Mouse (Mus musculus) heart, postnatal 0 days (tissue): ENCODE results near the gene Impg2. TPM values are rescaled to one million over a fixed set of nuclear protein-coding genes. Genes with fewer than 3 reads are reported as not detected.

Source experiments
- ATAC-seq: fragments of 200-750 bp; cut with Nextera tagmentation; 2 replicates; pipeline ENCODE4 v1.8.0; 2017; ENCODE audit warnings: low read depth, moderate number of reproducible peaks, moderate library complexity; ENCODE audit not compliant: insufficient read depth
- DNase-seq: peaks from one replicate; pipeline ENCODE4 v3.0.0-alpha.2; 2016; ENCODE audit warnings: low spot score
- H3K27ac ChIP-seq: fragments of 300-500 bp; sonication (generic); 2 replicates; pipeline ENCODE4 v1.5.1; 2014; ENCODE audit warnings: low read depth, mild to moderate bottlenecking
- H3K27me3 ChIP-seq: fragments of 300-500 bp; sonication (generic); 2 replicates; pipeline ENCODE4 v1.6.1; 2014; ENCODE audit warnings: low read length, mixed read lengths; ENCODE audit not compliant: control insufficient read depth, insufficient read depth
- H3K36me3 ChIP-seq: fragments of 300-500 bp; sonication (generic); replicated peaks from 2 replicates; pipeline ENCODE4 v1.6.1; 2014; ENCODE audit warnings: low read length, mixed read lengths; ENCODE audit not compliant: control insufficient read depth, insufficient read depth
- H3K4me1 ChIP-seq: fragments of 300-500 bp; sonication (generic); 2 replicates; pipeline ENCODE4 v1.6.1; 2014; ENCODE audit warnings: antibody characterized with exemption; ENCODE audit not compliant: control insufficient read depth, insufficient read depth
- H3K4me2 ChIP-seq: fragments of 300-500 bp; sonication (generic); 2 replicates; pipeline ENCODE4 v1.6.1; 2014; ENCODE audit warnings: low read depth, mild to moderate bottlenecking, low read length, moderate library complexity
- H3K4me3 ChIP-seq: fragments of 300-500 bp; sonication (generic); 2 replicates; pipeline ENCODE4 v1.5.1; 2014; ENCODE audit warnings: low read depth, low read length
- H3K9ac ChIP-seq: fragments of 300-500 bp; sonication (generic); replicated peaks from 2 replicates; pipeline ENCODE4 v1.6.1; 2014; ENCODE audit warnings: low read depth, low read length, mixed read lengths
- H3K9me3 ChIP-seq: fragments of 300-500 bp; sonication (generic); replicated peaks from 2 replicates; pipeline ENCODE4 v1.6.1; 2016; ENCODE audit warnings: low read length; ENCODE audit not compliant: control insufficient read depth
- CTCF ChIP-seq: IDR thresholded peaks from 2 replicates; pipeline ENCODE4 v1.5.1; 2016; ENCODE audit warnings: antibody characterized with exemption, control low read depth, low read depth
- EP300 ChIP-seq: IDR thresholded peaks from 2 replicates; pipeline ENCODE4 v1.6.1; 2016; ENCODE audit warnings: antibody characterized with exemption, low read depth
- WGBS: fragments of 180-500 bp; shearing (Covaris S2); extraction: QIAGEN DNeasy Blood & Tissue Kit; methylation state at CpG from one replicate; pipeline ENCODE4 v1.1.7; 2014; 5-methylcytosine and 5-hydroxymethylcytosine counted together
- polyA plus RNA-seq: library from polyadenylated mRNA; unstranded; fragments of >200 nt; fragmentation: Nextera tagmentation; extraction: Ambion mirVana; gene quantifications from 2 replicates; pipeline ENCODE4 v1.2.1, GENCODE M21; 2015
- total RNA-seq: library from RNA; depleted of rRNA; stranded (reverse); fragments of >200 nt; gene quantifications from 2 replicates; pipeline ENCODE4 v1.2.3, GENCODE M21; 2014; ENCODE audit warnings: low replicate concordance

Gene Impg2
- total and polyA plus RNA-seq, 2 experiments from 2014 or later: 0.05 to 0.65 TPM

GRCm38 (mm10) chr16:56273917-56274316 lies 69.8 kb downstream of the Impg2 start:
- no peaks in the 10 kb centered on the region for H3K27me3 ChIP-seq
- H3K27ac ChIP-seq: no peak overlapping the region
- DNase-seq (no peak), ATAC-seq (no peak)
- H3K9ac ChIP-seq: no peak overlapping the region
- H3K4me2 ChIP-seq: no peak overlapping the region
- no peaks in the 10 kb centered on the region for H3K9me3 ChIP-seq
- H3K4me3 ChIP-seq: no peak overlapping the region
- H3K4me1 ChIP-seq: no peaks in the 10 kb centered on the region
- no peaks in the 10 kb centered on the region for H3K36me3 ChIP-seq
- TF ChIP-seq CTCF: no peak
- no peak for TF ChIP-seq EP300
- 33% methylated on average over 1 of the region's 1 CpGs for WGBS

- H3K27me3 ChIP-seq: no peaks in the 10 kb centered on the region
- no peak overlapping the region for H3K9ac ChIP-seq
- no peak overlapping the region for H3K4me3 ChIP-seq
- H3K27ac ChIP-seq: no peak overlapping the region
- H3K4me1 ChIP-seq: no peaks in the 10 kb centered on the region
- 67% methylated on average over 9 of the region's 9 CpGs for WGBS
- DNase-seq (no peak), ATAC-seq (no peak)
- H3K4me2 ChIP-seq: no peak overlapping the region
- H3K9me3 ChIP-seq: no peaks in the 10 kb centered on the region
- TF ChIP-seq CTCF: no peak
- TF ChIP-seq EP300: no peak
- no peaks in the 10 kb centered on the region for H3K36me3 ChIP-seq
These were observed 74.9 kb downstream of the Impg2 start for GRCm38 (mm10) chr16:56279060-56279459.

GRCm38 (mm10) chr16:56279752-56280151 lies 75.6 kb downstream of the Impg2 start:
- H3K27me3 ChIP-seq: no peaks in the 10 kb centered on the region
- no peak for TF ChIP-seq CTCF
- no peaks in the 10 kb centered on the region for H3K4me1 ChIP-seq
- no peaks in the 10 kb centered on the region for H3K9me3 ChIP-seq
- no peak overlapping the region for H3K27ac ChIP-seq
- no peak overlapping the region for H3K9ac ChIP-seq
- H3K4me3 ChIP-seq: no peak overlapping the region
- no peak for ATAC-seq
- H3K36me3 ChIP-seq: no peaks in the 10 kb centered on the region
- no peak overlapping the region for H3K4me2 ChIP-seq
- no peak for DNase-seq

- no peak for DNase-seq
- no peaks in the 10 kb centered on the region for H3K4me1 ChIP-seq
- WGBS: 67% methylated on average over 4 of the region's 4 CpGs
- H3K36me3 ChIP-seq: no peaks in the 10 kb centered on the region
- H3K4me2 ChIP-seq: no peak overlapping the region
- no peak overlapping the region for H3K27ac ChIP-seq
- TF ChIP-seq EP300: no peak
- TF ChIP-seq CTCF: no peak
- no peaks in the 10 kb centered on the region for H3K27me3 ChIP-seq
- no peak overlapping the region for H3K4me3 ChIP-seq
- no peak overlapping the region for H3K9ac ChIP-seq
- H3K9me3 ChIP-seq: no peaks in the 10 kb centered on the region
- no peak for ATAC-seq
These were observed 77.2 kb downstream of the Impg2 start for GRCm38 (mm10) chr16:56281336-56281735.

- Histone ChIP-seq H3K4me1 (no peaks in the 10 kb centered on the region), H3K27ac (no peak overlapping the region), H3K36me3 (no peaks in the 10 kb centered on the region), H3K9me3 (no peaks in the 10 kb centered on the region), H3K9ac (no peak overlapping the region), H3K4me3 (no peak overlapping the region), H3K4me2 (no peak overlapping the region), H3K27me3 (no peaks in the 10 kb centered on the region)
- DNase-seq (no peak), ATAC-seq (no peak)
- no peak for TF ChIP-seq EP300
- TF ChIP-seq CTCF: no peak
- 86% methylated on average over 1 of the region's 1 CpGs for WGBS
These were observed 79.2 kb downstream of the Impg2 start for GRCm38 (mm10) chr16:56283330-56283729.

GRCm38 (mm10) chr16:56283873-56284272 lies 79.8 kb downstream of the Impg2 start:
- Histone ChIP-seq H3K27ac (no peak overlapping the region), H3K9ac (no peak overlapping the region), H3K36me3 (no peaks in the 10 kb centered on the region), H3K4me1 (no peaks in the 10 kb centered on the region), H3K27me3 (no peaks in the 10 kb centered on the region), H3K4me3 (no peak overlapping the region), H3K9me3 (no peaks in the 10 kb centered on the region), H3K4me2 (no peak overlapping the region)
- TF ChIP-seq CTCF (no peak), EP300 (no peak)
- 62% methylated on average over 1 of the region's 1 CpGs for WGBS
- no peak for ATAC-seq
- DNase-seq: no peak
